Comparison of ENCODE assay signal across 8 mouse cellular contexts in the genomic region with DNA sequence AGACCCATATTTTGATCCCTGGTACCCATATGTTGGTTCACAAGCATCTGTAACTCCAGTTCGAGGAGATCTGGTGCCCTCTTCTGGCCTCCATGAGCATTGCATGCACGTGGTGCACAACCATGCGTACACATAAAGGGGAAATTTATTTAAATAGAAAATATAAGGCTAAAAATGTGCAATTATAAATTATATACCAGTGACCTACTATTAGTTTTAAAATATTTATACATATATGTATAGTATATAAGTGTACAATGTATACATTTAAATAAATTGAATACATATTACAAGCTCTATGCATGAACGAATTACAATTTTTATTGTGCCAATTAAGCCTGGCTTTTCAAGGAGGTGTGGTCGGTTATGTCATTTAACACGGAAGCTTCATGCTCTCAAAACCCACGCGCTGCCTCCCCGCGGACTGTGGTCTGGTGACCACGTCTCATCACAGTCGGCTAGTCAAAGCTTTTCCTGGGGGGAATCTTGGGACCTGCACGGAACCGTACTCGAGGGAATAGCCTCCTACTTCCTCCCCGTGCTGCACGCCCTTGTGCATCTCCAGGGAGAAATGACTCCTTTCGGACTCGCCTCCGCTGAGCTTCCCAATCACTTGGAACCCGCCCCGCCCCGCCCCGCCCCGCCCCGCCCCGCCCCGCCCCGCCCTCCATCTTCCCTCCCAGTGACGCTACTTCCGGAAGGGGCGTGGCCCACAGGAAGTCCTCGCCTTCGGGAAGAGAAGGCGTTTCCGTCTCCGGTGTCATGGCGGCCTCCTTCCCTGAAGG. TPM values are rescaled to one million over a fixed set of nuclear protein-coding genes. Genes with fewer than 3 reads are reported as not detected.
DNase-seq lines count a peak whose midpoint lies in the region; ATAC-seq and TF ChIP-seq lines count a peak whose summit lies in the region.

Gene Mettl2 (plus strand): TSS at position 691 of the 785 bp plus-strand sequence.

- intact Hi-C loops in heart, postnatal 36 days (cut with DNase I) = loop anchor here (2.0 to 10.0 kb wide), 2 partner anchors 55 to 109 kb away; no protein-coding TSS in a partner anchor

- peak within 1 kb of the TSS; percentile 71 for H3K9ac ChIP-seq in forebrain, embryonic 16.5 days (replicated peaks; ENCODE audit: low read depth, low read length)
- peak within 1 kb of the TSS; percentile 71 for H3K9ac ChIP-seq in lung, embryonic 14.5 days

- H3K4me1 ChIP-seq in G1E (ENCODE audit: insufficient read depth, low read depth, low read length) = peaks cover 41% of the 10 kb centered on the region
- H3K4me1 ChIP-seq in forebrain, embryonic 16.5 days (replicated peaks; ENCODE audit: control insufficient read depth, insufficient read depth, low read length) = peaks cover 10% of the 10 kb centered on the region
- peaks cover 7% of the 10 kb centered on the region for H3K4me1 ChIP-seq in lung, embryonic 14.5 days (ENCODE audit: insufficient read depth)
- H3K4me1 ChIP-seq in olfactory bulb, adult 2 months (ENCODE audit: control insufficient read depth, insufficient read depth, low read length) = no peaks in the 10 kb centered on the region; the same call in 1 of the 2 replicates
- peaks cover 6% of the 10 kb centered on the region for H3K4me1 ChIP-seq in thymus, adult 2 months (replicated peaks; ENCODE audit: control insufficient read depth, insufficient read depth, low read length)

- no peaks in the 10 kb centered on the region for H3K9me3 ChIP-seq in G1E (replicated peaks)
- H3K9me3 ChIP-seq in forebrain, embryonic 16.5 days (ENCODE audit: control insufficient read depth, low read length) = 0 out of 2 replicates have a peak, but pooled peaks cover 3% of the 10 kb centered on the region
- H3K9me3 ChIP-seq in lung, embryonic 14.5 days (ENCODE audit: low read depth, low read length) = no peaks in the 10 kb centered on the region

- H3K36me3 ChIP-seq in G1E (replicated peaks) = peaks cover 33% of the 10 kb centered on the region
- no peaks in the 10 kb centered on the region for H3K36me3 ChIP-seq in forebrain, embryonic 16.5 days (ENCODE audit: control insufficient read depth, insufficient read depth)
- peaks cover 22% of the 10 kb centered on the region for H3K36me3 ChIP-seq in lung, embryonic 14.5 days (ENCODE audit: insufficient read depth)
- H3K36me3 ChIP-seq in thymus, adult 2 months (ENCODE audit: control insufficient read depth, insufficient read depth, low read length) = 0 out of 2 replicates have a peak, but pooled peaks cover 6% of the 10 kb centered on the region

- peak; percentile 83 for DNase-seq in G1E (ENCODE audit: low spot score)
- DNase-seq in cerebellum, adult 18-20 months = peak; percentile 86 to 88
- peak; percentile 80 to 84 for DNase-seq in heart, postnatal 36 days
- peak; percentile 81 to 86 for DNase-seq in layer of hippocampus, adult 2 months (ENCODE audit: low spot score in 2 of 2)
- peak; percentile 95 for DNase-seq in lung, embryonic 14.5 days
- DNase-seq in thymus, adult 2 months = peak; percentile 76

- peak within 1 kb of the TSS; percentile 82 for H3K4me2 ChIP-seq in forebrain, embryonic 16.5 days (ENCODE audit: low read length)
- H3K4me2 ChIP-seq in lung, embryonic 14.5 days = peak within 1 kb of the TSS; percentile 83

- H3K27ac ChIP-seq in forebrain, embryonic 16.5 days (ENCODE audit: low read length) = peak within 1 kb of the TSS; percentile 89
- peak within 1 kb of the TSS; percentile 90 for H3K27ac ChIP-seq in layer of hippocampus, adult 2 months
- H3K27ac ChIP-seq in lung, embryonic 14.5 days (ENCODE audit: low read depth) = peak within 1 kb of the TSS; percentile 84; the same call in 1 of the 2 replicates
- no peak within 1 kb of the TSS for H3K27ac ChIP-seq in olfactory bulb, adult 2 months (ENCODE audit: insufficient read depth, low read depth, low read length)
- H3K27ac ChIP-seq in thymus, adult 2 months (ENCODE audit: control insufficient read depth, insufficient read depth, low read length) = no peak within 1 kb of the TSS

- peak; percentile 69 for ATAC-seq in G1E (ENCODE audit: extremely low read depth, insufficient number of reproducible peaks, low FRiP score, poor library complexity, severe bottlenecking)
- ATAC-seq in forebrain, embryonic 16.5 days = peak; percentile 93
- ATAC-seq in lung, embryonic 14.5 days (ENCODE audit: insufficient read depth) = peak; percentile 90

- peak within 1 kb of the TSS; percentile 89 for H3K4me3 ChIP-seq in G1E (ENCODE audit: low read depth, low read length)
- peak within 1 kb of the TSS; percentile 97 for H3K4me3 ChIP-seq in forebrain, embryonic 16.5 days (replicated peaks; ENCODE audit: low read length)
- H3K4me3 ChIP-seq in layer of hippocampus, adult 2 months = peak within 1 kb of the TSS; percentile 91
- peak within 1 kb of the TSS; percentile 99 for H3K4me3 ChIP-seq in lung, embryonic 14.5 days (ENCODE audit: low read depth, low read length)
- peak within 1 kb of the TSS; percentile 81 for H3K4me3 ChIP-seq in olfactory bulb, adult 2 months (ENCODE audit: insufficient read depth, low read depth, low read length)
- H3K4me3 ChIP-seq in thymus, adult 2 months (ENCODE audit: control insufficient read depth, insufficient read depth, low read length) = peak within 1 kb of the TSS; percentile 90

- peaks cover 9% of the 10 kb centered on the region for H3K27me3 ChIP-seq in G1E (ENCODE audit: insufficient read depth, low read length)
- no peaks in the 10 kb centered on the region for H3K27me3 ChIP-seq in forebrain, embryonic 16.5 days (replicated peaks; ENCODE audit: control insufficient read depth, insufficient read depth, low read length)
- H3K27me3 ChIP-seq in lung, embryonic 14.5 days (ENCODE audit: insufficient read depth, low read length) = no peaks in the 10 kb centered on the region
- no peaks in the 10 kb centered on the region for H3K27me3 ChIP-seq in thymus, adult 2 months (ENCODE audit: control insufficient read depth, insufficient read depth, low read length)

- WGBS in forebrain, embryonic 16.5 days = 1% methylated on average over 24 of the region's 38 CpGs
- WGBS in lung, embryonic 14.5 days = 1% methylated on average over 38 of the region's 38 CpGs
- WGBS in olfactory bulb, adult 2 months = under 1% methylated on average over 35 of the region's 38 CpGs
- 3% methylated on average over 32 of the region's 38 CpGs for WGBS in thymus, adult 2 months

- TF ChIP-seq CTCF in G1E (IDR thresholded peaks at IDR 0.05; ENCODE audit: low read depth, low read length) = peak; percentile 66
- peak; percentile 84 for TF ChIP-seq CTCF in layer of hippocampus, adult 2 months (conservative IDR thresholded peaks at IDR 0.05)
- TF ChIP-seq CTCF in lung, embryonic 14.5 days (IDR thresholded peaks at IDR 0.05; ENCODE audit: low read depth) = peak; percentile 77
- no peak for TF ChIP-seq CTCF in olfactory bulb, adult 2 months (IDR thresholded peaks at IDR 0.05; ENCODE audit: insufficient read depth, low read depth, low read length)
- no peak for TF ChIP-seq CTCF in thymus, adult 2 months (IDR thresholded peaks at IDR 0.05; ENCODE audit: borderline replicate concordance, control insufficient read depth, extremely low read depth, insufficient read depth, low read length, poor library complexity)

- TF ChIP-seq POLR2A in olfactory bulb, adult 2 months (IDR thresholded peaks at IDR 0.05; ENCODE audit: insufficient read depth, low read depth, low read length) = peak; percentile 43; the same call in 1 of the 2 replicates
- no peak for TF ChIP-seq POLR2A in thymus, adult 2 months (IDR thresholded peaks at IDR 0.05; ENCODE audit: control insufficient read depth, extremely low read depth, insufficient read depth, low read length, poor library complexity)

RNA-seq across cellular contexts. Expression of gene Mettl2, which starts in this region (rescaled TPM):
- total RNA-seq in G1E (2014; fragmentation: Nextera tagmentation) (59.2 and 62.9 TPM in 2 replicates), G1E (2017) (35.5 and 40.4 TPM in 2 replicates)
- 14.0 and 14.9 TPM in 2 replicates for polyA plus RNA-seq in G1E (2012)
- polyA plus RNA-seq in forebrain, embryonic 16.5 days (2015; fragmentation: Nextera tagmentation; extraction: Ambion mirVana) = 30.0 and 30.7 TPM in 2 replicates
- total RNA-seq in heart, postnatal 36 days (2021) = 10 to 100 TPM; 10.9 to 11.2 TPM
- 10 to 100 TPM; 16.8 to 16.9 TPM for total RNA-seq in layer of hippocampus, adult 2 months (2021)
- 43.3 and 46.8 TPM in 2 replicates for polyA plus RNA-seq in lung, embryonic 14.5 days (2014; fragmentation: Nextera tagmentation; extraction: Ambion mirVana)
- polyA plus RNA-seq in olfactory bulb, adult 2 months (2012; ENCODE audit: insufficient read depth, insufficient read length, low replicate concordance, missing spikeins) = not detected in 2 replicates
- polyA plus RNA-seq in thymus, adult 2 months (2012; rRNA removed) = 20.2 and 20.4 TPM in 2 replicates

Comparison
In these comparisons a context has a peak if more than half of its experiments do, and no peak if none do; other contexts are left out.
1. RNA of gene Mettl2 (polyA plus RNA-seq): 43.3 to 46.8 TPM in lung, embryonic 14.5 days, 30.0 to 30.7 TPM in forebrain, embryonic 16.5 days, 20.2 to 20.4 TPM in thymus, adult 2 months and 14.0 to 14.9 TPM in G1E; not detected in olfactory bulb, adult 2 months; every median in the first group is over 10 times any median in the second.
2. CTCF ChIP-seq: peak in G1E (single experiment), layer of hippocampus, adult 2 months (single experiment) and lung, embryonic 14.5 days (single experiment); none in olfactory bulb, adult 2 months (single experiment) and thymus, adult 2 months (single experiment).
3. H3K27ac ChIP-seq: peak in forebrain, embryonic 16.5 days (single experiment), layer of hippocampus, adult 2 months (single experiment) and lung, embryonic 14.5 days (single experiment); none in olfactory bulb, adult 2 months (single experiment) and thymus, adult 2 months (single experiment).
4. Peak in every context shown above with its lines, with median percentiles within 50 percentile points of each other: ATAC-seq, DNase-seq and H3K4me3 ChIP-seq.